Mouse (Mus musculus) retina, embryonic 14.5 days (tissue): ENCODE measurements around the gene Lrrc28.
A peak's percentile ranks its signal among the peaks of the same experiment; 100 is the strongest.
"Not testable (repeated sequence)": the region's sequence is repeated elsewhere in the genome, so short reads cannot be mapped to it uniquely, and the experiment has no call there.

Source experiments
- DNase-seq: peaks from one replicate; pipeline ENCODE4 v3.0.0-alpha.2; 2015; ENCODE audit warnings: low spot score

Lrrc28 gene

GRCm38 (mm10) chr7:67529381-67529780 is 115.7 kb downstream of the Lrrc28 start:
- DNase-seq: no peak

- DNase-seq: no peak
Measured at GRCm38 (mm10) chr7:67528821-67529221, 116.2 kb downstream of the Lrrc28 start.

DNA sequence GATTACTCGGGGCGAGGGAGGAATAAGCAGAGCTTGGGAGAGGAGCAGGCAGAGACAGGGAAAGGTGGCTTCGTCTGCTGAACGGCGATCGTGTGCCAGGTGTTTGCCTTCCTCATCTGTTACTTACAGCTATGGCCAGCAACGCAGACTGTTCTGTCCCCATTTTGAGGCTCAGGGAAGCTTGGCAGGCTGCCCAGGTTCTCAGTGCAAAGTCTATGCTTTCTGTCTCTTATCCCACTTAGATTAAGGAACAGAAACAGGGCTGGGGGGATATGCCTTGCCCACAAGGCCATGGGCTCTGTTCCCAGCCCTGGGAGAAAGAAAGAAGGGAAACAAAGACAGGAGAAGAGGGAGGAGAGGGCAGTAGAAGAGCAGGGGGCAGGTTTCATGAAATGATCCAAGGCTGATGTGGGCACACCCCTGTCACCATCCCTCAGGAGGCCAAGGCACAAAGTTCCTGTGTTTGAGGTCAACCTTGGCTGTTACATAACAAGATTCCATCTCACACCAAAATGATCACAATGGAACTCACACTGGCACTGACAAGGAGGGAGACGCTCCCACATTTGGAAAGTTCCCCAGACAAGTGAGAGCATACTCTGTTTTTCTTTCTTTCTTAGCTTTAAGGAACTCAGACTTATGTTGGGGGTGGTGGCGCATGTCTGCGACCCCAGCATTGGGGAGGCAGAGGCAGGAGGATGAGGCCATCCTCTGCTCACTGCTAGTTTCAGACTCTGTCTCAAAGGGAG is 116.8 kb downstream of the Lrrc28 start:
- DNase-seq: no peak

GRCm38 (mm10) chr7:67525886-67526580 is 119.0 kb downstream of the Lrrc28 start:
- DNase-seq: no peak

GRCm38 (mm10) chr7:67524069-67524468 is 121.0 kb downstream of the Lrrc28 start:
- DNase-seq: not testable (repeated sequence)

DNA sequence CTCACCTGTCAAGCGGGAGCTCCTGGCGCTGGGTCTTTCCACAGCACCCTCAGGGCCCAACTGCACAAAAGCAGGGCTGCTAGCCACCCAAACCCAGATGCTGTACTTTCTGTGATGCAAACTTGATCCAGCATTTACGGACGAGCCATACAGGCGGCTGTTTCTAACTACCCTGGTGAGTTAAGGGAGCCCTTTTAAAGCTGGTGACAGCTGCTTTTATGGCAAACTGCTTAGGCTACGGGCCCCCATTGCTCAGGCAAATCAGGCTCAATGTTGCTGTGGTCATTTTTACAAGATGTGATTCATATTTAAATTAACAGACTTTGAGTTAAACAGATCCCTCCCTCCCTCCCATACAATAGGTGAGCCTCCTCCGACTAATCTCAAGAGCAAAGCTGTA is 121.7 kb downstream of the Lrrc28 start:
- DNase-seq: no peak

DNA sequence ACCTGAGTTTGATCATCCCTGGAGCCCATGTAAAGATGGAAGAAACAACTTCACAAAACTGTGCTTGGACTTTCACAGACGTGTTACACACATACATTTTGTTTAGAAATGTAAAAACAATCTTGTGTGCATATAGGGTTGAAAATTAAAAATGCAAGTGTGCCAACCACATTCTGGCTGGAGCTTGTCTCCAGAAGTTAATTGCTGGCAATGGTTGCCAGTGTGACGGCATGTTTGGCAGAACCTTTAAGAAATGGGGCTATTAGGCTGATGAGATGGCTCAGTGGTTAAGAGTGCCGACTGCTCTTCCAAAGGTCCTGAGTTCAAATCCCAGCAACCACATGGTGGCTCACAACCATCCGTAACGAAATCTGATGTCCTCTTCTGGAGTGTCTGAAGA is 123.3 kb downstream of the Lrrc28 start:
- DNase-seq: not testable (repeated sequence)

DNA sequence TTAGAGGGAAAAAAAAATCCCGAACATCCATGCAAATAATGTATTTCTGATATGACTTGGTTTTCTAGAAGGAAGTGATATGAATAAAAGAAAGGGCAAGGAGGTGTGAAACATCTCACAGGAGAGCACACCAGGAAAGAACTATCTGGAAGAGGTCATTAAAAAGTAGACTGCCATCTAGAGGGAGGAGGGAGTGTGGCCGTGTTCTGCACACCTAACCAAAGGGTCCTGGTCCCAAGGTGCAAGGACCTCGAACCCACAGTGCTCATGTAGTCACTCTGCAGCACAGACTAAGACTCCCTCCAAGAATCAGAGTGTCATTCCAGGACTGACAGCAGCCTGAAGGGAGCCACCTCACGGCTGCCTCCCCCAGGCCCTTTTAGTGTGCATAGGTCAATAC is 124.1 kb downstream of the Lrrc28 start:
- DNase-seq: no peak

DNA sequence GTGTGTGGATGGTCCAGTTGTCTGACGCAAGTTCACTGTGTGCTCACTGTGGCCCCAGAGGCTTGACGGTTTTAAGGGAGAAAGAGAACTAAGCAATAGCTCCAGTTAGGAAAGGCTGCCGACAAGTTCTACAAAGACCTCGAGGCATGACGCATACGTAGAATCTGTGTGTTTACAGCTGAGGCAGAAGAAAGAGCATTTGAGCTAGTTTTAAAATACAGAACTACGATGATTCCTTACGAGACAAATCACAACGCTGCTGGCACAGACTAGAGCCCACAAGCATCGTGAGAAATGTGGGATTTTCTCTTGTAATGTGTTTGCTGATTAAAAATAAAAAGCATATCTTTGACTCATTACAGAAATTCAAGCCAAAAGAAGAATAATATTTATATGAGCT is 125.1 kb downstream of the Lrrc28 start:
- DNase-seq: no peak

DNA sequence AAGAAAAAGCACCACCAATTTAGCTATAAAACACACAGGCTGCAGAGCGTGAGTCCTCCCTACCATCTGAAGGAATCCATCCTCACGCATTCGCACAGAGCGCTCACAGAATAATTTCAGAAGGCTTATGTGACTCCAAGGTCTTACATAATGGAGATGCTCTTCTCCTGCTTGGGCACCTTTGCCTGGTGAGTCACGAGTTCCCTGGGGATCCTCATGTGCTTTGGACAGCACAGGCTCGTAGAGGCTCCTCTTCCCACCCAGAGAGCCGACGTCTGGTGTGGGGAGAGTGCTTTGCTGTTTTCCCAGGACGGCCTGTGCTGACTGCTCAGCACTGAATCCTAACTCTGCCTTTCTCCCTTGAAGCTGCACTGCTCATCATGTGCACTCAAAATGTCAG is 129.4 kb downstream of the Lrrc28 start:
- DNase-seq: no peak

- DNase-seq: no peak
Measured at GRCm38 (mm10) chr7:67514893-67515292, 130.2 kb downstream of the Lrrc28 start.

DNA sequence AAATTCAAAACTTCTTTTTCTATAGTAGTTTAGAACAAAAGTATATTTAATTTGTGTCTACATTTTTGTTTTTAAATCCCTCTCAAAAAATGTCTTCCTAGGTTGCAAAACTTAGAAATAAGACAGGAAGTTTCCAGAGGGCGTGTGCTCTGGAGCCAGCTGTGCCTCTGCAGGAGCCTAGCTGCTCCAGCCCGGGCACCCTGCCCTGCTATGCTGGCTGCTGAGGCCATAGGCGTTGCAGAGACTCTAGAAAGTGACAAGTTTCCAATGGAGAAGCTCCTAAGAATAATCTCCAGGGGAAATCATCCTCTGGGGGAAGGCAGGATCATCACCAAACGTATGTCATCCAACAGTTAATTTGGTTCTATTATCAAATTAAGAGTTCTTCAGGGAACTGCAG is 130.7 kb downstream of the Lrrc28 start:
- no peak for DNase-seq

DNA sequence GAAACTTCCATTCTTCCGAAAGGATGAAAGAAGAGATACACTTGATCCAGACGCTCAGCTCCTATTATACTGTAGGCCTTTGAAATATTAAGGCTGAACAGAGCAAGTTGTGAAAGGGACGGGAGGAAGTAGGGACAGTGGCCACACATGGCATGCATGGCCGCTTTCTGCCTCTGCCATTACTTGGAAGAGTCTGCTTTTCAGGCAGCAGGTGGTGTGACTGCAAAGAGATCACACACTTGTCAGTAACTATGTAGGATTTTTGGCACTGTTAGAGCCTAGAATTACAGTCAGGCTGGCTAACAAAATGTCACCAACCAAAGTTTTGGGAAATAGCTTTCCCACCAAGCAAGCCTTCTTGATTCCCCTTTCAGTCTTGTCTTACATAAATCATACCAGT is 131.4 kb downstream of the Lrrc28 start:
- no peak for DNase-seq

DNA sequence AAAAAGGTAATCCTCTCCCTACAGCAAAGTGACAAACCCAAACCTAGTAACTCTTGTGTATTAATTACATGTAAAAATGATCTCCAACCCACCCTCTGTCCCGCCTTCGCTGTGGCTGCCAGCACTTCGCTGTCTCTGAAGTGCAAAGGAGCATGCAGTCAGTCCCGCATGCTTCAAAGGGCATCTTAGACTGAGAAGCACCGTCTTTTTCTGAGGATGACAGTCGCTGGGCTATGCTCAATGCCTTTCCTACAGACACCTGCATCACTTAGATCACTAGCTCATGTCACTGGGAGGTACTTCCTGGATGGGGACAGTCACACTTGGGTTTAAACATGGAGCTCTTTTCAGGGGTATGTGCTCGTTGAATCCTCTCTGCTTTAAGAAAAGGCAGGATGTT is 133.5 kb downstream of the Lrrc28 start:
- DNase-seq: no peak

DNA sequence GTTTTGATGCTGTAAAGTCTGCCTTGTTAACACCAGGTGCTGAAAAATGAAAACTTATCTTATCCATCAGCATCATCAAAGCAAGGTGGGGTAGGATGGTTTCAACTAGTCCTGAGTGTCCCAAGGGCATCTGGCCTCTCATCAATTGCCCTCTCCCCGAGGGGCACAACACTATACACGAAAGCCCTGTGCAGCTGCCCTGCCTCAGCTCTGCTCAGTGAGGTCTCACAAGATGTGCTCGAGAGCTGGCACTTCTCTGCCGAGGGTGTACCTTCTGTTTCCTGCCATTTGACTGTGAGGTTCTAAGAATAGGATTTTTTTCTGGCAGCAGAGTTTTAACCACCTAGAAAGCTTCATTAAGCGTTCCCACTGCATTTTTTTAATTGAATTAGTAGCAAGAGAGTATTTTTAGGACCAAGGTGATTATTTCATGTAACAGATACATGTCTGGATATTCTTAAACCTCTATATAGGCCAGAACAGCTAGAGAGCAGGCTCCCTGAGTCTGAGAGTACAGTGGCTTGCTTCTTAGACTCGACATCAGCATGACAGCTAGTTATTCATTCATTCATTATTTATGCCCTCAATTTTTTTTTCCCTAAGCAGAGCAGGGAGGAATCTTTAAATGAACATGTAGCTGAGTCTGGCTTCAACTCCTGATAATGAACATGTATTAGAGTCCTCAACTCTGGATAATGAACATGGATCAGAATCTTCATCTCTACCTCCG is 141.6 kb downstream of the Lrrc28 start:
- DNase-seq: peak; percentile 52

GRCm38 (mm10) chr7:67502631-67503030 is 142.4 kb downstream of the Lrrc28 start:
- DNase-seq: no peak

DNA sequence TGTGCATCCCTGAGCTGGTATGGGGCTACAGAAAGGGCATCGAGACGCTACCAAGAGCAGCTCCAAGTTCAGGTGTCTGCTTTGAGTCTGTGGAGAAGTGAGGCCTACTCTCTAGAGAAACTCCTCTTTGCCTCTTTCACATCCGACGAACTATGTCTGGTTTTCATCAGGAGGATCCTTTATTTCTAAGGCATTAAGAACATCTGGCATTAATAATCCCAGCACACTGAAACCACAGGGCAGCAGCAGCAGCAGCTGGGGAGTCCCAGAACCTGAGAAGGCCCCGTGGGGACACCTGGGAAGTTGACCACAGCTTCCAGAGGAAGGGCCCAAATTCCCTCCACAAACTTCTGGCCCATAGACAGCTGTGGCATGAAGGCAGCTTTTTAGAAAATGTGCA is 144.2 kb downstream of the Lrrc28 start:
- no peak for DNase-seq

- no peak for DNase-seq
Measured at GRCm38 (mm10) chr7:67500076-67500828, 144.8 kb downstream of the Lrrc28 start.

DNA sequence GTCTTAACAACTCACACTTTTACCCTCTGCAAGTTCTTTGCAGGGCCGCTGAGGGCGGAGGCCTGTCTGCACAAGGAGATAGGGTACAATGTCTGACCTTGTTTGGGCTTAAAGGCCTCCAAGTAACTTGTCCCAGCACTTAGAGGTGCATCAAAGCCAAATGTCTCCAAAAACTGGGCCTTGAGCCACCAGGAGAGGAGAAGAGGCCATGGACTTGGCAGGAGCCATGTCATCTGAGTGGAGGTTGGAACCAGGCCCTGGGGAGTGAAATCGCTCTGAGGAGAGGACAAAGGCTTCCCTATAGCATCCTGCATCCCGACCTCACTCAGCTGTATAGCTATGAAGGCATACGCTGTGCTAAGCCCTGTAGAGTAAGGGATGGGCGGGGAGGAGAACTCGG is 145.6 kb downstream of the Lrrc28 start:
- no peak for DNase-seq

DNA sequence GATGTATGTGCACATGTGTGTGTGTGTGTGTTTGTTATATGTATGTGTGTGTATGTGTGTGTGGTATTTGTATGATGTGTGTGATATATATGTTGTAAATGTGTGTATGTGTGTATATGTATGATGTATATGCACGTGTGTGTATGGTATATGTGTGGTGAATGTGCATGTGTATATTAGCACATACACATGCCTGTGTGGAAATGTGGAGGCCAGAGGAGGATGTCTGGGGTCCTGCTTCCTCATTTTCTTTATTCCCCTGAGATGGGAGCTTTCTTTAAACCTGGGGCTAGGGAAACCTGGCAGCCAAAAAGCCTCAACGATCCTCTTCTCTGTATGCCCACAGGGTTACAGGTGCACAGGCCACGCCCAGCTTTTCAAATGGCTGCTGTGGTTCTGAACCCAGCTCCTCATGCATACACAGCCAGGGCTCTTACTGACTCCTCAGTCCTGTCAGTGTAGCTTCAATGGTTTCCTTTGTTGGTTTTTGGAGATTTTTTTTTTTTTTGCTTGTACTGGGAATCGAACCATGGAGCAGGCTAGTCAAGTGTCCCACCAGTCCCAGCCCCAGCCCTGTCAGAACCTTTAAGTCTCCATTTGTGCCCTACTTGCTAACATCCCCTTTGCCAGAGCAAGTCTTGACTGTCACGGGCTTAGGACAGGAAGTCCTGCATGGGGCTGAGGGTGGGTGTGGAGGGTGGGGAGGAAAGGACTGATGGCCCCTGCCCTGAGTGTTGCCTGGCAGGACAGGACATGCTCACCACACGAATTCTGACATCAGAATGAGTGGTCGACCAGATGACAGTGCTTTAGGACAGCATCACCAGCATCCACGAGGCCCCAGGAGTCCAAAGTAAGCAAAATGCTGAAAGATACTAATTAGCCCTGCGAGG is 151.0 kb downstream of the Lrrc28 start:
- no peak for DNase-seq

- DNase-seq: no peak
Measured at GRCm38 (mm10) chr7:67487889-67488411, 157.1 kb downstream of the Lrrc28 start.
